Mouse (Mus musculus) CH12.LX (cell line): ENCODE results near the gene 2010300C02Rik.

Source experiments
- CHD1 ChIP-seq: IDR thresholded peaks from 2 replicates; pipeline ENCODE4 v1.6.1; 2012; ENCODE audit warnings: low read depth, low read length, improper control_type of control experiment, inconsistent platforms
- CTCF ChIP-seq, 2 experiments: IDR thresholded peaks in 1 of 2; conservative IDR thresholded peaks in 1 of 2; 2 replicates each; pipeline ENCODE4 v1.5.1; 2011 to 2012; ENCODE audit warnings: low read depth in 2 of 2, low read length in 2 of 2, improper control_type of control experiment in 1 of 2, inconsistent platforms in 1 of 2, mild to moderate bottlenecking in 1 of 2, moderate library complexity in 1 of 2
- E2F4 ChIP-seq: IDR thresholded peaks from 2 replicates; pipeline ENCODE4 v1.6.1; 2011; ENCODE audit warnings: low read depth, low read length, improper control_type of control experiment; ENCODE audit not compliant: insufficient replicate concordance
- ELF1 ChIP-seq: IDR thresholded peaks from 2 replicates; pipeline ENCODE4 v1.6.1; 2014; ENCODE audit warnings: low read depth, mild to moderate bottlenecking, inconsistent platforms, low read length, improper control_type of control experiment
- GABPA ChIP-seq: IDR thresholded peaks from 2 replicates; pipeline ENCODE4 v1.6.1; 2012; ENCODE audit warnings: low read depth, low read length, improper control_type of control experiment, inconsistent platforms; ENCODE audit not compliant: insufficient replicate concordance
- JUN ChIP-seq: IDR thresholded peaks from 2 replicates; pipeline ENCODE4 v1.6.1; 2011; ENCODE audit warnings: low read depth, mild to moderate bottlenecking, low read length, improper control_type of control experiment, moderate library complexity; ENCODE audit not compliant: insufficient read depth
- NRF1 ChIP-seq: IDR thresholded peaks from 2 replicates; pipeline ENCODE4 v1.6.1; 2014; ENCODE audit warnings: low read depth, mild to moderate bottlenecking, inconsistent platforms, low read length, improper control_type of control experiment, moderate library complexity
- POLR2A ChIP-seq: IDR thresholded peaks from 2 replicates; pipeline ENCODE4 v1.6.1; 2011; ENCODE audit warnings: low read depth, mild to moderate bottlenecking, improper control_type of control experiment, low read length
- UBTF ChIP-seq: IDR thresholded peaks from 2 replicates; pipeline ENCODE4 v1.6.1; 2012; ENCODE audit warnings: low read depth, mild to moderate bottlenecking, inconsistent platforms, low read length, improper control_type of control experiment, moderate library complexity
- USF2 ChIP-seq: conservative IDR thresholded peaks from 2 replicates; pipeline ENCODE4 v1.6.1; 2011; ENCODE audit warnings: low read depth, low read length, improper control_type of control experiment
- ZC3H11A ChIP-seq: IDR thresholded peaks from 2 replicates; pipeline ENCODE4 v1.6.1; 2012; ENCODE audit warnings: low read depth, mild to moderate bottlenecking, inconsistent platforms, low read length, improper control_type of control experiment

- no peak for TF ChIP-seq E2F4
- no peak for TF ChIP-seq JUN
- no peak for TF ChIP-seq ELF1
- no peak for TF ChIP-seq ZC3H11A
- no peak for TF ChIP-seq CTCF (conservative IDR thresholded peaks at IDR 0.05 in 1 of 2, IDR thresholded peaks at IDR 0.05 in 1 of 2; ENCODE audit: low read depth in 2 of 2, low read length in 2 of 2)
- no peak for TF ChIP-seq POLR2A
- TF ChIP-seq CHD1, result no peak
- no peak for TF ChIP-seq NRF1
- TF ChIP-seq USF2, result no peak
- TF ChIP-seq GABPA, result no peak
- no peak for TF ChIP-seq UBTF
Observed at GRCm38 (mm10) chr1:37583795-37584464, 136.0 kb downstream of the 2010300C02Rik start.
